Mouse (Mus musculus) C2C12 (cell line): ENCODE measurements around the gene Nosip. TPM values are rescaled to one million over a fixed set of nuclear protein-coding genes. Genes with fewer than 3 reads are reported as not detected.
"Not testable (repeated sequence)": the region's sequence is repeated elsewhere in the genome, so short reads cannot be mapped to it uniquely, and the experiment has no call there.

Experiments used
- H3K27me3 ChIP-seq: one replicate; pipeline ENCODE4 v1.6.1; 2011; ENCODE audit not compliant: control insufficient read depth, insufficient read depth, insufficient read length
- H3K36me3 ChIP-seq: one replicate; pipeline ENCODE4 v1.6.1; 2011; ENCODE audit not compliant: control insufficient read depth, insufficient read depth
- H3K4me3 ChIP-seq: one replicate; pipeline ENCODE4 v1.5.1; 2011; ENCODE audit warnings: mild to moderate bottlenecking, control low read depth; ENCODE audit not compliant: poor library complexity, insufficient read depth, severe bottlenecking
- H3K79me2 ChIP-seq: one replicate; pipeline ENCODE4 v1.6.1; 2011; ENCODE audit not compliant: control insufficient read depth, insufficient read depth
- H3K79me3 ChIP-seq: one replicate; pipeline ENCODE4 v1.6.1; 2011; ENCODE audit warnings: low read depth, control low read depth
- H3ac ChIP-seq: one replicate; pipeline ENCODE3; 2011; ENCODE audit warnings: low read depth; ENCODE audit not compliant: control insufficient read depth, insufficient read length
- CEBPB ChIP-seq: IDR thresholded peaks from one replicate; pipeline ENCODE4 v1.6.1; 2011; ENCODE audit warnings: low read depth, mild to moderate bottlenecking, control low read depth, moderate library complexity
- CTCF ChIP-seq: IDR thresholded peaks from one replicate; pipeline ENCODE4 v1.5.1; 2011; ENCODE audit not compliant: control insufficient read depth, insufficient read depth, insufficient read length
- FOSL1 ChIP-seq: IDR thresholded peaks from one replicate; pipeline ENCODE4 v1.8.0; 2011; ENCODE audit warnings: mild to moderate bottlenecking, low read length; ENCODE audit not compliant: poor library complexity, insufficient read depth, severe bottlenecking
- MAX ChIP-seq: IDR thresholded peaks from one replicate; pipeline ENCODE4 v1.6.1; 2011; ENCODE audit warnings: mild to moderate bottlenecking, control low read depth
- MYOD1 ChIP-seq: IDR thresholded peaks from one replicate; pipeline ENCODE4 v1.6.1; 2011; ENCODE audit warnings: low read depth; ENCODE audit not compliant: control insufficient read depth, insufficient read length
- MYOG ChIP-seq: IDR thresholded peaks from one replicate; pipeline ENCODE4 v1.6.1; 2011; ENCODE audit not compliant: control insufficient read depth, insufficient read length; ENCODE audit errors: extremely low read depth
- USF1 ChIP-seq: IDR thresholded peaks from one replicate; pipeline ENCODE4 v1.6.1; 2011; ENCODE audit warnings: low read depth, mild to moderate bottlenecking, control low read depth, moderate library complexity
- microRNA-seq: library from miRNA; unstranded; fragments of <30 nt; microRNA quantifications from one replicate; pipeline ENCODE4, GENCODE M21; 2019; ENCODE audit warnings: borderline microRNAs expressed
- polyA plus RNA-seq: library from polyadenylated mRNA; unstranded; fragments of >200 nt; fragmentation: generic; extraction: Trizol; gene quantifications from one replicate; pipeline ENCODE4 v1.2.1, GENCODE M21; 2012; ENCODE audit warnings: missing spikeins

The Nosip gene
- polyA plus RNA-seq, 1 experiment = 66.6 TPM

DNA sequence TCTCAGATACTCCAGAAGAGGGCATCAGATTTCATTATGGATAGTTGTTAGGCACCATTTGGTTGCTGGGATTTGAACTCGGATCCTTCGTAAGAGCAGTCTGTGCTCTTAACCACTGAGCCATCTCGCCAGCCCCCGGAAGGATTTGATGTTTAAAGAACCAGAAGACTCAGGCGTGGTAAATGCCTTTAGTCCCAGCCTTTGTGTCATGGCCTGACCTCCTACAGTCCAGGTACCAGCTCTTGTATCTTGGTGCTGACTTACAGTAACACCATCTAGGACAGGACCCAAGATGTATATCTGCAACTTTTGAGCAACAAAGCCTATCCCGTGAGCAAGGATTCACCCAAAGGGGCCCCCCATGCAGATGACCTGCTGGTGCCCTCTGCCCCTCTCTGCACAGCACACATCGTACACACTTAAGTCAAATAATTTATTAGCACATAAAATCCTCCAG is 62.9 kb downstream of the Nosip start:
- peak overlapping the region; percentile 3 for H3ac ChIP-seq
- peaks cover 54% of the 10 kb centered on the region for H3K79me3 ChIP-seq
- TF ChIP-seq USF1 = no peak
- peaks cover 73% of the 10 kb centered on the region for H3K36me3 ChIP-seq
- no peak overlapping the region for H3K4me3 ChIP-seq
- no peaks in the 10 kb centered on the region for H3K27me3 ChIP-seq
- peaks cover 72% of the 10 kb centered on the region for H3K79me2 ChIP-seq

DNA sequence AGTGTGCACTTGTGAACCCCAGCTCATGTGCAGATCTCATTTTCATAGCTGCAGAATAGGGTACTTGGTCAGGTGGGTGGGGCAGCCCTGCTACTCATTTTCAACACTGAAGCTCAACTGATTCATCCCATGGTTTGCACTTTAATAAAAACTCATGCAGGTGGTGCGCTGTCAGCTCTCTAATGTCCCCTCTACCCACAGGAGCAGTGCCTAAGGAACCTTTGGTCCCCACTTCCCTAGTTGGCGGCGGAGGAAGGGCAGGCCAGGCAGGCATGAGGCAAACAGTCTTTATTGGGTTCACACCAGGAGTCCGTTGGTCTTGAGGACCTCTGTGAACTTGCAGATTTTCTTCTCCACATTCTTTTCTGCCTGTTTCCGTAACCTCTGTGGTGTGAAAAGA is 63.4 kb downstream of the Nosip start:
- Histone ChIP-seq H3K79me2 (peaks cover 72% of the 10 kb centered on the region), H3K4me3 (peak overlapping the region; percentile 95), H3K36me3 (peaks cover 68% of the 10 kb centered on the region), H3ac (peak overlapping the region; percentile 99), H3K79me3 (peaks cover 54% of the 10 kb centered on the region)
- H3K27me3 ChIP-seq = not testable (repeated sequence)

DNA sequence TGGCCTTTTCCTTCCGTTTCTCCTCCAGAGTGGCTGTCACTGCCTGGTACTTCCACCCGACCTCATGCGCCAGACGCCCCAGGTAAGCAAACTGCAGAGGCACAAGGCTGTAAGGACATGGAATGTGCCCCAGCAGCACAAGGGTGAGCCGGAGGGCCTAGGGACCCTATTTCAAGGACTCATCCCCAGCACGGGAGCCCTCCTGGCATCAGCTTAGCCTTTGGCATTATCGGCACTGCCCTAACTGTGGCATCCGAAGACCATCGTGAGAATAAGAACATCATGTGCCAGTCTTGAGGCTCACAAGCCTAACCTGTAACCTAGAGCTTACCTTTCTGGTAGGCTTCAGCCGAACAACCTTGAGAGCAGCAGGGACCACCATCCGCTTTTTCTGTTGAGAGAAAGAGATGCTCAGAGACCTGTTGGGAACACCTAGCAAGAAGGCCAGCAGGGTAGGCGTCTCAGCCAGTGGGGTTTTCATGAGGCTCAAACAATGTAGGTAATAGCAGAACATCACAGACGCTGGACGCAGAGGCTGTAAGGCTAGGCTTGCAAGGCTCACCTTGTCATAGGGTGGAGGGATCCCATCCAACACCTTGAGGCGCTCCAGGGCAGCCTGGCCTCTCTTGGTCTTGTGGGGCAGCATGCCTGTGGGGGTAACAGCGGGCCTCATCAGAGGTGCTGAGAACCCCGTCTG is 64.1 kb downstream of the Nosip start:
- Histone ChIP-seq H3K79me3 (peaks cover 54% of the 10 kb centered on the region), H3K79me2 (peaks cover 65% of the 10 kb centered on the region), H3K27me3 (no peaks in the 10 kb centered on the region), H3ac (peak overlapping the region; percentile 99), H3K36me3 (peaks cover 61% of the 10 kb centered on the region), H3K4me3 (peak overlapping the region; percentile 95)
- TF ChIP-seq CTCF = no peak
- TF ChIP-seq USF1 = no peak
- no peak for TF ChIP-seq MAX
- no peak for TF ChIP-seq MYOG
- no peak for TF ChIP-seq FOSL1
- no peak for TF ChIP-seq CEBPB
- TF ChIP-seq MYOD1 = no peak

DNA sequence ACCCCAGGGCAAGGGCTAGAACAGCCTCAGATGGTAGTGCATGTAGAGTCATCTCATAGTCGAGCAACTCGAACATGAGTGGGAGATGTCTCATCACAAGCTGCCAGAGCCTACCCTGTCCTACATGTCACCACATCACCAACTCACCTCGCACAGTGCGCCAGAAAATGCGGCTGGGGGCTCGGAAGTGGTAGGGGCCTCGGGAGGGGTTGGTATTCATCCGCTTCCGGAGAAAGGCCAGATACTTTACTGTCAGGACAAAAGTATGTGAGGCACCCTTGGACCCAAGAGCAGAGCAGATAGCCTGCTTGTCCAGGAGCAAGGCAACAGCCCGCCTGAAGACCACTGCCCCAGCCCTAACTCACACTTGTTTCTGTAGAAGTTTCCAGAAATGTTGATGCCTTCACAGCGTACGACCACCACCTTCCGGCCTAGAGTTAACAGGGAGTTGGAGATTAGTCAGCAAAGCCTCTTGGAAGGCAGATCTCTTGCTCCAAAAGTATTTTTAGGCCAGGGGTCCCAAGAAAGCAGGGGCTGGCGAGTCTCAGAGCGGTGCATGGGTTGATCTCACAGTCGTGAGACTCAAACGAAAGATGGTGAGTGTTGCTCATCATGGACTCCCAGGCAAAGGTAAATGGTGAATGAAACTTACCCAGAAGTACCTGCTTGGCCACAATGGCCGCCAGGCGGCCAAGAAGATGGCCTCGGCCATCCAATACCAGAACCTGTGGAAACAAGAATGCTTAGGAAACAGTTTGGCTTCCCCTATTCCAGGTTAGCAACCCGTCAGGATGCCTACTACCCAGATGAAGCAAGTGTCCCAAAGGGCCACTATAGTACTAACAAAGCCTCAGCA is 64.8 kb downstream of the Nosip start:
- peak overlapping the region; percentile 95 for H3K4me3 ChIP-seq
- no peaks in the 10 kb centered on the region for H3K27me3 ChIP-seq
- peak overlapping the region; percentile 99 for H3ac ChIP-seq
- H3K36me3 ChIP-seq = peaks cover 54% of the 10 kb centered on the region
- peaks cover 57% of the 10 kb centered on the region for H3K79me2 ChIP-seq
- TF ChIP-seq USF1 (no peak), MAX (no peak), MYOG (no peak), FOSL1 (no peak), CEBPB (no peak), CTCF (no peak), MYOD1 (no peak)
- H3K79me3 ChIP-seq = peaks cover 48% of the 10 kb centered on the region

Small RNA genes within 50 kb of the gene (microRNA-seq; reads per million reads assigned to microRNA genes)
- gene Mir150 (4.3 reads per million, percentile 50 among the genes with 10 or more reads in this experiment), gene Mir5121 (50.0 reads per million, percentile 70 among the genes with 10 or more reads in this experiment), gene Mir7054 (0.76 reads per million, percentile 16 among the genes with 10 or more reads in this experiment)

Other genes starting within 250 kb of the Nosip start
- 102 TPM for gene Nup62, start 246.3 kb upstream of the Nosip start, polyA plus RNA-seq
- gene Il4i1, start 246.0 kb upstream of the Nosip start, polyA plus RNA-seq = 0.63 TPM
- 290 TPM for gene Atf5, start 245.8 kb upstream of the Nosip start, polyA plus RNA-seq
- gene Akt1s1, start 213.4 kb upstream of the Nosip start, polyA plus RNA-seq = 208 TPM
- 38.4 TPM for gene Tbc1d17, start 213.3 kb upstream of the Nosip start, polyA plus RNA-seq
- gene Pnkp, start 205.3 kb upstream of the Nosip start, polyA plus RNA-seq = 32.0 TPM
- gene Ptov1, start 192.6 kb upstream of the Nosip start, polyA plus RNA-seq = 221 TPM
- 43.9 TPM for gene Med25, start 169.7 kb upstream of the Nosip start, polyA plus RNA-seq
- 9.8 TPM for gene Fuz, start 166.3 kb upstream of the Nosip start, polyA plus RNA-seq
- 129 TPM for gene Ap2a1, start 132.9 kb upstream of the Nosip start, polyA plus RNA-seq
- 0.04 TPM for gene Tsks, start 119.2 kb upstream of the Nosip start, polyA plus RNA-seq
- 5.5 TPM for gene Cpt1c, start 87.6 kb upstream of the Nosip start, polyA plus RNA-seq
- 978 TPM for gene Prmt1, start 75.9 kb upstream of the Nosip start, polyA plus RNA-seq
- gene Irf3, start 64.8 kb upstream of the Nosip start, polyA plus RNA-seq = 43.7 TPM
- 18.1 TPM for gene Bcl2l12, start 63.7 kb upstream of the Nosip start, polyA plus RNA-seq
- 58.4 TPM for gene Scaf1, start 46.1 kb upstream of the Nosip start, polyA plus RNA-seq
- 56.8 TPM for gene Rras, start 44.5 kb upstream of the Nosip start, polyA plus RNA-seq
- gene Prr12, start 9.5 kb upstream of the Nosip start, polyA plus RNA-seq = 14.2 TPM
- 14.0 TPM for gene Prrg2, start 248 bp downstream of the Nosip start, polyA plus RNA-seq
- 166 TPM for gene Rcn3, start 29.8 kb downstream of the Nosip start, polyA plus RNA-seq
- gene Fcgrt, start 41.4 kb downstream of the Nosip start, polyA plus RNA-seq = 30.7 TPM
- 3,175 TPM for gene Rps11, start 62.0 kb downstream of the Nosip start, polyA plus RNA-seq
- 6,379 TPM for gene Rpl13a, start 66.3 kb downstream of the Nosip start, polyA plus RNA-seq
- gene Gm45713, start 73.8 kb downstream of the Nosip start, polyA plus RNA-seq = 0.95 TPM
- gene Flt3l, start 74.0 kb downstream of the Nosip start, polyA plus RNA-seq = 1.6 TPM
- 129 TPM for gene Pih1d1, start 91.9 kb downstream of the Nosip start, polyA plus RNA-seq
- 34.6 TPM for gene Aldh16a1, start 92.2 kb downstream of the Nosip start, polyA plus RNA-seq
- gene Slc17a7, start 101.5 kb downstream of the Nosip start, polyA plus RNA-seq = 0.14 TPM
- not detected for gene Gfy, start 117.1 kb downstream of the Nosip start, polyA plus RNA-seq
- not detected for gene Pth2, start 118.6 kb downstream of the Nosip start, polyA plus RNA-seq
- gene Ccdc155, start 142.5 kb downstream of the Nosip start, polyA plus RNA-seq = not detected
- 0.07 TPM for gene Dkkl1, start 149.7 kb downstream of the Nosip start, polyA plus RNA-seq
- 127 TPM for gene Tead2, start 153.3 kb downstream of the Nosip start, polyA plus RNA-seq
- 0.37 TPM for gene Cd37, start 176.7 kb downstream of the Nosip start, polyA plus RNA-seq
- gene Slc6a16, start 178.7 kb downstream of the Nosip start, polyA plus RNA-seq = not detected
- not detected for gene Slc6a21, start 215.1 kb downstream of the Nosip start, polyA plus RNA-seq